8 mouse cellular contexts compared by ENCODE assay signal in the genomic region with DNA sequence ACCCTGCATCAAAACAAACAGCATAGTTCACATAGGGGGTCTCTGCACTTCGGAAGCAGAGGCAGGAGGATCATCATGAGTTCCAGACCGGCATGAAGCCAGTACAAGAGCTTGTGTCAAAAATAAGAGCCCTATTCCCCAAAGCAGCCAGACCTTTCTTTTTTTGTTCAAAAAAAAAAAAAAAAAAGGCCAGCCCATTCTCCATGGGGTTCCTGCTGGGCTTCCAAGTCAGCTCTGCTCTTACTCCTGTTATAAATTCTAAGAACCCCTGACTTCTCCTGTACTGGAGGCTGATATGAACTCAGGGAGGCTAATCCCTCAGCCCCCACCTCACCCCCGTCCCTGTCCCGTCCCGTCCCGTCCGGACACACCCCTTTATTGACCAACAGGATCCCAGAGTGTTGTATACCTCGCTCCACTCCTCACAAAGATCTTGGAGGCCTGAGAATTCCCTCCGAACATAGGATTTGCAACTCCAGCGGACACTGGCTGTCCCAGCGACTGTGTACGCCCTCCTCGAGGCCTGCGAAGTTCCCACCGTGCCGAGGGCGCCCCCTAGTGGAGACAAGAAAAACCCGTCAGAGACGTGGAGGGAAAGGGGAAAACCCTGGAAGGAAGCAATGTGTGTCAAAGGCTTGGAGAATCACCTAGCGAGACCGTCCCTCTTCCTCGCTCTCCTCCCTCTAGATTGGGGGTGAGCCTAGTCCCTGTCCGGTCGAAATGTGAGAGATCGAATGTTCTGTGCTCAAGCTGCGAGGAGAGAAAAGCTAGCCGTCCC. TPM values are rescaled to one million over a fixed set of nuclear protein-coding genes. Genes with fewer than 3 reads are reported as not detected.
DNase-seq lines count a peak whose midpoint lies in the region; ATAC-seq and TF ChIP-seq lines count a peak whose summit lies in the region.

No protein-coding gene starts in this region.

- TF ChIP-seq CTCF in cerebellum, adult 2 months (IDR thresholded peaks at IDR 0.05; ENCODE audit: borderline replicate concordance, insufficient read depth, low read depth, low read length) = peak; percentile 71

- H3K27ac ChIP-seq in cerebellum, adult 2 months (ENCODE audit: insufficient read depth, low read length) = no peak overlapping the region
- peak overlapping the region; percentile 72 for H3K27ac ChIP-seq in forebrain, embryonic 16.5 days (ENCODE audit: low read length)
- peak overlapping the region; percentile 92 for H3K27ac ChIP-seq in hindbrain, embryonic 10.5 days

- no peaks in the 10 kb centered on the region for H3K36me3 ChIP-seq in forebrain, embryonic 16.5 days (ENCODE audit: control insufficient read depth, insufficient read depth)
- H3K36me3 ChIP-seq in hindbrain, embryonic 10.5 days = no peaks in the 10 kb centered on the region

- H3K4me3 ChIP-seq in cerebellum, adult 2 months (replicated peaks; ENCODE audit: insufficient read depth, low read depth, low read length) = no peak overlapping the region
- H3K4me3 ChIP-seq in forebrain, embryonic 16.5 days (replicated peaks; ENCODE audit: low read length) = peak overlapping the region; percentile 29
- H3K4me3 ChIP-seq in hindbrain, embryonic 10.5 days = peak overlapping the region; percentile 42

- ATAC-seq in forebrain, embryonic 16.5 days = peak; percentile 37; the same call in 1 of the 2 replicates

- peaks cover 3% of the 10 kb centered on the region; the same call in 1 of the 2 replicates for H3K4me1 ChIP-seq in cerebellum, adult 2 months (ENCODE audit: control insufficient read depth, insufficient read depth, low read length)
- peaks cover 28% of the 10 kb centered on the region for H3K4me1 ChIP-seq in forebrain, embryonic 16.5 days (replicated peaks; ENCODE audit: control insufficient read depth, insufficient read depth, low read length)
- peaks cover 62% of the 10 kb centered on the region for H3K4me1 ChIP-seq in hindbrain, embryonic 10.5 days (replicated peaks)

- H3K27me3 ChIP-seq in cerebellum, adult 2 months (ENCODE audit: control insufficient read depth, insufficient read depth, low read length) = no peaks in the 10 kb centered on the region; the same call in 1 of the 2 replicates
- no peaks in the 10 kb centered on the region for H3K27me3 ChIP-seq in forebrain, embryonic 16.5 days (replicated peaks; ENCODE audit: control insufficient read depth, insufficient read depth, low read length)
- H3K27me3 ChIP-seq in hindbrain, embryonic 10.5 days (ENCODE audit: insufficient read depth, poor library complexity, severe bottlenecking) = peaks cover 25% of the 10 kb centered on the region

- H3K4me2 ChIP-seq in forebrain, embryonic 16.5 days (ENCODE audit: low read length) = peak overlapping the region; percentile 40

- DNase-seq in Muller cell, postnatal 12 days (ENCODE audit: inconsistent ontology term) = peak; percentile 71
- peak; percentile 48 to 60 for DNase-seq in cerebellum, adult 2 months
- DNase-seq in hindbrain, embryonic 10.5 days (ENCODE audit: low spot score) = peak; percentile 89
- peak; percentile 38 to 86 for DNase-seq in layer of hippocampus, postnatal 25 days (ENCODE audit: extremely low spot score in 1 of 2, low spot score in 1 of 2)
- DNase-seq in lung, postnatal 4 days = peak; percentile 89 to 92
- DNase-seq in retina, postnatal 1 day = peak; percentile 87
- DNase-seq in urinary bladder, adult 18-20 months (ENCODE audit: low spot score in 2 of 2) = peak; percentile 76 to 78

- peak overlapping the region; percentile 39; the same call in 1 of the 2 replicates for H3K9ac ChIP-seq in forebrain, embryonic 16.5 days (replicated peaks; ENCODE audit: low read depth, low read length)

- no peak for TF ChIP-seq POLR2A in cerebellum, adult 2 months (IDR thresholded peaks at IDR 0.05; ENCODE audit: borderline replicate concordance, insufficient read depth, low read length)

- no peaks in the 10 kb centered on the region for H3K9me3 ChIP-seq in forebrain, embryonic 16.5 days (ENCODE audit: control insufficient read depth, low read length)
- no peaks in the 10 kb centered on the region for H3K9me3 ChIP-seq in hindbrain, embryonic 10.5 days

- WGBS in cerebellum, adult 2 months = 10% methylated on average over 27 of the region's 27 CpGs
- 3% methylated on average over 27 of the region's 27 CpGs for WGBS in forebrain, embryonic 16.5 days
- 7% methylated on average over 27 of the region's 27 CpGs for WGBS in hindbrain, embryonic 10.5 days

RNA-seq across cellular contexts. Expression of gene Gm11627, which starts 0.7 kb away (rescaled TPM):
- polyA plus RNA-seq in cerebellum, adult 2 months (2012; rRNA removed) = 1.1 and 1.3 TPM in 2 replicates
- 6.4 and 8.3 TPM in 2 replicates for polyA plus RNA-seq in forebrain, embryonic 16.5 days (2015; fragmentation: Nextera tagmentation; extraction: Ambion mirVana)
- polyA plus RNA-seq in hindbrain, embryonic 10.5 days (2016; fragmentation: Nextera tagmentation; extraction: Ambion mirVana) = 9.0 and 9.1 TPM in 2 replicates
- 1 to 10 TPM; 3.1 to 3.7 TPM for total RNA-seq in layer of hippocampus, postnatal 25 days (2021)

RNA-seq across cellular contexts. Expression of gene Gpatch8, which starts 22.3 kb away (rescaled TPM):
- 64.7 and 66.9 TPM in 2 replicates for polyA plus RNA-seq in cerebellum, adult 2 months (2012; rRNA removed)
- 66.6 and 88.1 TPM in 2 replicates for polyA plus RNA-seq in forebrain, embryonic 16.5 days (2015; fragmentation: Nextera tagmentation; extraction: Ambion mirVana)
- polyA plus RNA-seq in hindbrain, embryonic 10.5 days (2016; fragmentation: Nextera tagmentation; extraction: Ambion mirVana) = 63.0 and 66.5 TPM in 2 replicates
- 10 to 100 TPM; 38.3 to 49.4 TPM for total RNA-seq in layer of hippocampus, postnatal 25 days (2021)

RNA-seq across cellular contexts. Expression of gene Fzd2, which starts 25.7 kb away (rescaled TPM):
- 2.7 and 2.9 TPM in 2 replicates for polyA plus RNA-seq in cerebellum, adult 2 months (2012; rRNA removed)
- 12.0 and 13.5 TPM in 2 replicates for polyA plus RNA-seq in forebrain, embryonic 16.5 days (2015; fragmentation: Nextera tagmentation; extraction: Ambion mirVana)
- polyA plus RNA-seq in hindbrain, embryonic 10.5 days (2016; fragmentation: Nextera tagmentation; extraction: Ambion mirVana) = 31.8 and 36.9 TPM in 2 replicates
- total RNA-seq in layer of hippocampus, postnatal 25 days (2021) = 1 to 10 TPM; 6.6 to 9.9 TPM
